Mouse (Mus musculus): ENCODE data around the gene Ntmt1.

Gene Ntmt1

GRCm38 (mm10) chr2:30826825-30827748, 19.5 kb downstream of the Ntmt1 start:
- DNase-seq: peak; percentile 69 to 78

- DNase-seq: peak; percentile 95 to 97
Measured at GRCm38 (mm10) chr2:30827749-30828475, 20.3 kb downstream of the Ntmt1 start.

GRCm38 (mm10) chr2:30829315-30829714, 21.7 kb downstream of the Ntmt1 start:
- DNase-seq: peak in 1 of 2 experiments; percentile 40

- DNase-seq: no peak
Measured at GRCm38 (mm10) chr2:30830283-30830795, 22.7 kb downstream of the Ntmt1 start, which contains the start of gene Asb6. Asb6 (minus strand) TSS chr2:30830333.

GRCm38 (mm10) chr2:30833644-30834043, 26.0 kb downstream of the Ntmt1 start:
- no peak for DNase-seq

- no peak for DNase-seq
Measured at GRCm38 (mm10) chr2:30834373-30835022, 26.9 kb downstream of the Ntmt1 start, which contains the start of gene Prrx2. Prrx2 (plus strand) TSS chr2:30834972.

- no peak for DNase-seq
Measured at GRCm38 (mm10) chr2:30836238-30836990, 28.8 kb downstream of the Ntmt1 start.

- no peak for DNase-seq
Measured at GRCm38 (mm10) chr2:30842615-30843014, 35.0 kb downstream of the Ntmt1 start.

- DNase-seq: peak; percentile 21 to 51
Measured at GRCm38 (mm10) chr2:30845152-30846070, 37.8 kb downstream of the Ntmt1 start.

GRCm38 (mm10) chr2:30846236-30846635, 38.6 kb downstream of the Ntmt1 start:
- DNase-seq: no peak

GRCm38 (mm10) chr2:30846723-30847122, 39.1 kb downstream of the Ntmt1 start:
- DNase-seq: no peak

- DNase-seq: no peak
Measured at GRCm38 (mm10) chr2:30848184-30848583, 40.6 kb downstream of the Ntmt1 start.

- no peak for DNase-seq
Measured at GRCm38 (mm10) chr2:30850581-30850980, 43.0 kb downstream of the Ntmt1 start.

- no peak for DNase-seq
Measured at GRCm38 (mm10) chr2:30852771-30853313, 45.2 kb downstream of the Ntmt1 start.

- DNase-seq: no peak
Measured at GRCm38 (mm10) chr2:30857076-30857475, 49.5 kb downstream of the Ntmt1 start.

- DNase-seq: no peak
Measured at GRCm38 (mm10) chr2:30859782-30860181, 52.2 kb downstream of the Ntmt1 start.

GRCm38 (mm10) chr2:30862081-30862480, 54.5 kb downstream of the Ntmt1 start:
- DNase-seq: no peak

GRCm38 (mm10) chr2:30863574-30863973, 55.9 kb downstream of the Ntmt1 start:
- DNase-seq: peak; percentile 61 to 70

GRCm38 (mm10) chr2:30864968-30865381, 57.3 kb downstream of the Ntmt1 start:
- no peak for DNase-seq

GRCm38 (mm10) chr2:30865426-30865825, 57.8 kb downstream of the Ntmt1 start:
- no peak for DNase-seq

- DNase-seq: peak; percentile 67 to 84
Measured at GRCm38 (mm10) chr2:30870863-30871262, 63.2 kb downstream of the Ntmt1 start.
